Mouse (Mus musculus): ENCODE measurements around the gene Wdr26. TPM values are rescaled to one million over a fixed set of nuclear protein-coding genes. Genes with fewer than 3 reads are reported as not detected.

The Wdr26 gene
- 28.2 and 32.6 TPM in 2 replicates for polyA plus RNA-seq (2014; fragmentation: Nextera tagmentation; extraction: Ambion mirVana)

DNA sequence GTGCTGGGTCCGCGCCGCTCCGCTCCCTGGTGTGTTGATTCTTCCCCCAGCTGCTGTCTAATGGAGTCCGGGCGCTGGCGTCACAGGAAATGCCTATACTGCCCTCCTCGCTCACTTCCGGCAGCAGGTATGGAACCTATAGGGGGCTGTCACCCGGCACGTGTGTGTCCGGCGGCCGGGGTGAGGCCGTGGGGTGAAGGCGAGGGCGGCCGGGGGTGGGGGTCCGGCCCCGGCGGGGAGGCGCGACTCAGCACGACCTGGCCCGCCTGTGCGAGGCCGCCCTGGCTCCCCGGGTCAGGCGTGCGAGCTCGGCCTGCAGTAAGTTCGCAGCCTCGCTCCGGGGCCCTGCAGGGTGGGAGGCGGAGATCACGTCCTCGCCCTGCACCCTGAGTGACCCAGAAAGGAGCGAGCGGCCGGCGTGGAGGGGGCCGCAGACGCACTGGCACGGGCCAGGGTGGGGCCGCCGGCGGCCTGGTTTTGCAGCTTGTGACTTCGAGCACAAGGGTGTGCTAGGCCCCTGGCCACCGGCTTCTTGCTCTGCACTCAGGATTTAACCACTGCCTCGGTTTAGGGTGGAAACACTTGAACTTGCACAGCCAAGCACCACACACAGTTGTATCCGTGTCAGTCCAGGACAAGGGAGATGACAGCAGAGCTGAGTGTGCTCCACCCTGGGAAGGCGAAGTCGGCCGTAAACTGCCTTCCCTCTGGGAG lies at the start of gene Wdr26:
Wdr26 (minus strand) TSS at position 82 of the 714 bp plus-strand sequence.
- Histone ChIP-seq H3K27me3 (ENCODE audit: control insufficient read depth, insufficient read depth, low read length) (no peaks in the 10 kb centered on the region), H3K4me2 (ENCODE audit: low read depth, low read length) (peak within 1 kb of the TSS; percentile 83), H3K4me1 (ENCODE audit: control insufficient read depth, insufficient read depth, low read length) (no peaks in the 10 kb centered on the region; the same call in 1 of the 2 replicates), H3K36me3 (replicated peaks; ENCODE audit: control insufficient read depth, insufficient read depth, low read depth, low read length) (no peaks in the 10 kb centered on the region), H3K9ac (replicated peaks; ENCODE audit: low read length) (peak within 1 kb of the TSS; percentile 96), H3K27ac (replicated peaks; ENCODE audit: low read depth, low read length) (peak within 1 kb of the TSS; percentile 86), H3K4me3 (ENCODE audit: low read depth, low read length) (peak within 1 kb of the TSS; percentile 72), H3K9me3 (replicated peaks; ENCODE audit: control insufficient read depth, low read length) (no peaks in the 10 kb centered on the region)
- ATAC-seq (replicated peaks; ENCODE audit: insufficient number of reproducible peaks, low FRiP score, low TSS enrichment, low read depth), result peak; percentile 94
- DNase-seq (ENCODE audit: low spot score), result peak; percentile 91
- WGBS, result 1% methylated on average over 45 of the region's 54 CpGs

DNA sequence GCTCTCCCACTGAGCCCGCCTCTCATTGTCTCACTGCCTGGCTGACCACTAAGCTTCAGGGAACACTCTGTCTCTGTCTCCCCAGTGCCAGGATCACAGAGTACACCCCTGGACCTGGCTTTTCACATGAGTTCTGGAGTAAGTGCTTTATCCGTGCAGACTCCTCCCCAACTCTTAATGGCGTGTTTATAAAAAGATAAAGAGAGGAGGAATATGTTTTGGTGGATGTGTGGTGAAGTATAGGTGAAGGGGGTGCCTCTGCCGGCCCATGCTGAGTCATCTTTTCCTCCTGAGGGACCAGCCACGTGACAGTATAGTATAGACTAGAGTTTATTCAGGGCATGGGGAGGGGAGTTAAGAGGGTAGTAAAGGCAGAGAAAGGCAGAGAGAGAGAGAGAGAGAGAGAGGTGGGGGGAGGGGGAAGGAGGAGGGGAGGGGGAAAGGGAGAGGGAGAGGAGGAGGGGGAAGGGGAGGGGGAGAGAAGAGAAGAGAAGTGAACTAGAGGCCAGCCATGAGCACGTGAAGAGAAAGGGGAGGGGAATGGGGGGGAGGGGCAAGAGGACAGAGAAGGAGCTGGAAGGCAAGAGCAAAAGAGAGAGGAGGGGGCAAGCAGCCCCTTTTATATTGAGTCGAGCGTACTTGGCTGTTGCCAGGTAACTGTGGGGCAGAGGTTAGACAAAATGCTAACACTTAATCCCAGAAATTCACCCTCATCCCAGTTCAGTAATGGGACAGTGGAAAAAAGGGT lies 49.3 kb upstream of the Wdr26 start:
- Histone ChIP-seq H3K4me2 (ENCODE audit: low read depth, low read length) (no peak overlapping the region), H3K9ac (replicated peaks; ENCODE audit: low read length) (no peak overlapping the region), H3K4me3 (ENCODE audit: low read depth, low read length) (no peak overlapping the region), H3K9me3 (replicated peaks; ENCODE audit: control insufficient read depth, low read length) (no peaks in the 10 kb centered on the region), H3K36me3 (replicated peaks; ENCODE audit: control insufficient read depth, insufficient read depth, low read depth, low read length) (no peaks in the 10 kb centered on the region), H3K27ac (replicated peaks; ENCODE audit: low read depth, low read length) (no peak overlapping the region), H3K27me3 (ENCODE audit: control insufficient read depth, insufficient read depth, low read length) (no peaks in the 10 kb centered on the region), H3K4me1 (ENCODE audit: control insufficient read depth, insufficient read depth, low read length) (peaks cover 6% of the 10 kb centered on the region; the same call in 1 of the 2 replicates)
- DNase-seq (ENCODE audit: low spot score), result no peak
- 48% methylated on average over 8 of the region's 8 CpGs for WGBS
- no peak for ATAC-seq (replicated peaks; ENCODE audit: insufficient number of reproducible peaks, low FRiP score, low TSS enrichment, low read depth)

DNA sequence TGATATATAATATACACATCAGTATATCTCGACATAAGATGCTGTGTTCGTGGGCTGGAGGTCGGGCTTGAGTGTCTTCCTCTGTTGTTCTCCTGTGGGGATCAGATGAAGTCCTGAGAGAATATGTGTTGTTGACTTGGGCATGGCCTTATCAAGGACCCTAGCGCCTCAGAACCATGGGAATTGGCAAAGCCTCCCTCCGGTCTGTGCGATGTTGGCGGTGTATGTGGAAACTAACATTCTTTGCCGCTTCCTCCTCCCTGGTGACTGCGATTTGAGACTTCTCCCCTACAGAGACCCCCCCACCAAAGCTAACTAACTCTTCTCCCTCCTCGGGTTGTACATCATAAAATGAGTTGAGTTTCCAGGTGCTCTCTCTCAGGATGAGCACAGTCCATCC lies 48.6 kb upstream of the Wdr26 start:
- Histone ChIP-seq H3K9me3 (replicated peaks; ENCODE audit: control insufficient read depth, low read length) (no peaks in the 10 kb centered on the region), H3K9ac (replicated peaks; ENCODE audit: low read length) (no peak overlapping the region), H3K4me1 (ENCODE audit: control insufficient read depth, insufficient read depth, low read length) (peaks cover 6% of the 10 kb centered on the region; the same call in 1 of the 2 replicates), H3K27me3 (ENCODE audit: control insufficient read depth, insufficient read depth, low read length) (no peaks in the 10 kb centered on the region), H3K27ac (replicated peaks; ENCODE audit: low read depth, low read length) (no peak overlapping the region), H3K36me3 (replicated peaks; ENCODE audit: control insufficient read depth, insufficient read depth, low read depth, low read length) (no peaks in the 10 kb centered on the region), H3K4me2 (ENCODE audit: low read depth, low read length) (no peak overlapping the region), H3K4me3 (ENCODE audit: low read depth, low read length) (no peak overlapping the region)
- DNase-seq (ENCODE audit: low spot score) (no peak), ATAC-seq (replicated peaks; ENCODE audit: insufficient number of reproducible peaks, low FRiP score, low TSS enrichment, low read depth) (no peak)
- 95% methylated on average over 10 of the region's 10 CpGs for WGBS

DNA sequence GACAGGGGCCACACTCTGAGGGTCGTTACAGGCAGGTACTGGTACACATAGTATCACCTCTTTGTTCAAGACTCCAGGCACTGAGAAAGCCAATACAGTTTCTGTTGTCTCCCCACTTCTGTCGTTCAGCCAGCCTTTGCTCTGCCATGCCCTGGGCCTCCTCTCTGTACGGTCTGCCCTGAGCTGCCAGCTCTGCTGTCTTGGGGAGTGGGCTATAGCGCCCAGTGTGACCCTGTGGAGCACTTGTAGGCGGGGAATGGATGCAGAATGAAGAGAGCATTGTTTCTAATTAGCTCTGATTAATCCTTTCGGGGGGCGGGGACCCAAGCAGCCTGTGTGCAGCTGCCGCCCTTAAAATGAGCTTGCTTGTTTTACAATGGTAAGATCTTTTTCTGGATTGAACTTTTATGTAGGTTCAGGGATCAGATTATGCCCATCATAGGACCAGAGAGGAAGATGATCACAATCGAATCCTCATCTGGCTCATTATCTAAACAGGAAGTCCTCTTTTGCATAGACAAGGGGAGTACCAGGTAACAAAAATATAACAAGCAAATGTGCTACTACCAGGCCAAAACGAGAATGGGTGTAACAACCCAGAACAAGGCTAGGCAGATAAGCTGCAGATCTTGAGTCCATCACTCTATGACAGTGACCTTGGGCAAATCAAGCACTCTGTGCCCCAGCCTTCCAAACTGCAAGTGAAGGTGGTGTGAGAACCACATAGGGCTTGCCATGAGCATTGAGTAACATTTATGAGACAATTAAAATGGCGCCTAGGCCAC lies 48.0 kb upstream of the Wdr26 start:
- H3K4me2 ChIP-seq (ENCODE audit: low read depth, low read length), result no peak overlapping the region
- DNase-seq (ENCODE audit: low spot score) (no peak), ATAC-seq (replicated peaks; ENCODE audit: insufficient number of reproducible peaks, low FRiP score, low TSS enrichment, low read depth) (no peak)
- no peaks in the 10 kb centered on the region for H3K9me3 ChIP-seq (replicated peaks; ENCODE audit: control insufficient read depth, low read length)
- no peak overlapping the region for H3K4me3 ChIP-seq (ENCODE audit: low read depth, low read length)
- no peaks in the 10 kb centered on the region for H3K27me3 ChIP-seq (ENCODE audit: control insufficient read depth, insufficient read depth, low read length)
- 63% methylated on average over 11 of the region's 11 CpGs for WGBS
- peaks cover 6% of the 10 kb centered on the region; the same call in 1 of the 2 replicates for H3K4me1 ChIP-seq (ENCODE audit: control insufficient read depth, insufficient read depth, low read length)
- no peaks in the 10 kb centered on the region for H3K36me3 ChIP-seq (replicated peaks; ENCODE audit: control insufficient read depth, insufficient read depth, low read depth, low read length)
- H3K9ac ChIP-seq (replicated peaks; ENCODE audit: low read length), result no peak overlapping the region
- no peak overlapping the region for H3K27ac ChIP-seq (replicated peaks; ENCODE audit: low read depth, low read length)

DNA sequence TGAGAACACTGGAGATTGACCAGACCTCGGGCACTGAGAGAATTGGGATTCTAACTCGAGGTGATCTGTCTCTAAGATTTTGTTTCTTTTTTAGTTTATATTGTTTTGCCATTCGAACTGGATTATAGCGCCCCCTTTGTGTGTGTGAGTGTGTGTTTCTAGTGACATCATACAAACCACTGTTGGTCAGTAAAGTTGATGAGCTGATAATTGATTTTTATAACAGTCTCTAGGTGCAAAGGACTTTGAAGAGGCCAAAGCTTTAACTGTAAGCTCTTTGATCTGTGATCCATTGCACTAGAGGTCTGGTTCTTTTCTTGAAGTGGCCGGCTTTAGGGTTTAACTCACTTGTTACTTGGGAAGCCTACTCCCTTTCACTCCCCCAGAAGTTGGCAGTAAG lies 47.3 kb upstream of the Wdr26 start:
- 74% methylated on average over 5 of the region's 5 CpGs for WGBS
- no peak for DNase-seq (ENCODE audit: low spot score)
- H3K4me1 ChIP-seq (ENCODE audit: control insufficient read depth, insufficient read depth, low read length), result peaks cover 6% of the 10 kb centered on the region; the same call in 1 of the 2 replicates
- H3K9me3 ChIP-seq (replicated peaks; ENCODE audit: control insufficient read depth, low read length), result no peaks in the 10 kb centered on the region
- no peak overlapping the region for H3K9ac ChIP-seq (replicated peaks; ENCODE audit: low read length)
- H3K27me3 ChIP-seq (ENCODE audit: control insufficient read depth, insufficient read depth, low read length), result no peaks in the 10 kb centered on the region
- H3K4me2 ChIP-seq (ENCODE audit: low read depth, low read length), result no peak overlapping the region
- no peak overlapping the region for H3K27ac ChIP-seq (replicated peaks; ENCODE audit: low read depth, low read length)
- H3K36me3 ChIP-seq (replicated peaks; ENCODE audit: control insufficient read depth, insufficient read depth, low read depth, low read length), result no peaks in the 10 kb centered on the region
- H3K4me3 ChIP-seq (ENCODE audit: low read depth, low read length), result no peak overlapping the region
- ATAC-seq (replicated peaks; ENCODE audit: insufficient number of reproducible peaks, low FRiP score, low TSS enrichment, low read depth), result no peak

DNA sequence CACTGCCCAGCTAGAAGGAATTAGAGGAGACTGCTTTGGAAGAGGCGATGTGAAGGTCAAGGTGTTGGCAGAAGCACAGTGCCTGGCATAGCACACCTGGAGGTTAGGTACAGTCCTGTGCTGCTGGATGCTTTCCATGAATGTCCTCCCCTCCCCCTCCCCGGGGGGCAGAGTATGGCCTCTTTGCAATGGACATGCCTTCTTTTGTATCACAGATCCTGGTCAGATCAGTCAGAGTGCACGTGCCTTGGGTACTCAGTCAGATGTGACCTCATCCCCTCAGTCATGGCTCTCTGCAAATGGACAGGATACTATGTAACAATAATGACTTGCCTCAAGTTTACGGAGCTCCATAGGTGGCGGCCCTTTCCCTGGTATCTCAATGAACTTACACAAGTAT lies 46.8 kb upstream of the Wdr26 start:
- 84% methylated on average over 5 of the region's 5 CpGs for WGBS
- H3K4me3 ChIP-seq (ENCODE audit: low read depth, low read length), result no peak overlapping the region
- no peak overlapping the region for H3K27ac ChIP-seq (replicated peaks; ENCODE audit: low read depth, low read length)
- ATAC-seq (replicated peaks; ENCODE audit: insufficient number of reproducible peaks, low FRiP score, low TSS enrichment, low read depth), result no peak
- H3K27me3 ChIP-seq (ENCODE audit: control insufficient read depth, insufficient read depth, low read length), result no peaks in the 10 kb centered on the region
- no peak overlapping the region for H3K4me2 ChIP-seq (ENCODE audit: low read depth, low read length)
- H3K9me3 ChIP-seq (replicated peaks; ENCODE audit: control insufficient read depth, low read length), result no peaks in the 10 kb centered on the region
- H3K36me3 ChIP-seq (replicated peaks; ENCODE audit: control insufficient read depth, insufficient read depth, low read depth, low read length), result no peaks in the 10 kb centered on the region
- peaks cover 6% of the 10 kb centered on the region; the same call in 1 of the 2 replicates for H3K4me1 ChIP-seq (ENCODE audit: control insufficient read depth, insufficient read depth, low read length)
- no peak overlapping the region for H3K9ac ChIP-seq (replicated peaks; ENCODE audit: low read length)
- DNase-seq (ENCODE audit: low spot score), result no peak

DNA sequence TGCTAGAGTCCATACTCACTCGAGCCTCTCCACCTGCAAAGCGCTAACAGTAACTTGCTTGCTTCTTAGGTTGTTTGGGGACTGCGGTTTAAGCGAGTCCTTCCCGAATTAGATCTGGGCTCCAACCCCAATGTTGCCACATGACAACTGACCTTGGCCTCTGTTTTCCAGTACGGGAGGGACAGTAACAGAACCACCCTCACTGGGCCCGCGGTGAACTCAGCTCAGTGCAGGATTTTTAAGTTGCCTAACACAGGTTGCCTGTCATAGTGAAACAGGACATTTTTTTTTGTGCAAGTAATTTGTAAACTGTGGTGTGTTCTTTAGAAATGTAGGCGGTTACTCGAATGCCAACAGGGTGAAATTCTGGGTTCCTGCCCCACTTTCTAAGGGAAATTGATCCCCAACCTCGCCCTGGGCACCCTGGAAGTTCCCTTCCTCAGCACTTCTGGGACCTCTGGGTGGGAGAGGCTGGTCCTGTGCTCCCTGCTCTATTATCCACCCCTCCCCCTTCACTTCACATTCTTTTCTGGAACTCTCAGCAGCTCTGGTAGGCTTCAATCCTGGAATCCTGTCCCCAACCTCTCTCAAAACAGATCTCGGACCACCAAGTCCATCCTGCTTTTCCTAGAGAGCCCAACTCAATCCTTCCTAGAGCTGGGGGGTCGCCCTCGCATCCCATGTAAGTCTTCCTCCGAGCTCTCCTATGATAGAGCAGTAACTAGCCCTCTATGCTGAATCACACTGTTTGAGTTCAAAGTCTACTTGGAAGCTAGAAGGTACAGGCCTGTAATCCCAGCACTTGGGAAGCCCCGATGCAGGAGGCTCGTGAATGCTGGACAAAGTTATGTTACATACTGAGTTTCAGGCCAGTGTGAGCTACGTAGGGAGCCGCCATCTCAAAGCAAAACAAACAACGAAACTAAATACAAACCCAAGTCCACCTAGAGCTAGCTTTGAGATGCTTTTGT lies 46.1 kb upstream of the Wdr26 start:
- H3K36me3 ChIP-seq (replicated peaks; ENCODE audit: control insufficient read depth, insufficient read depth, low read depth, low read length), result no peaks in the 10 kb centered on the region
- no peaks in the 10 kb centered on the region for H3K27me3 ChIP-seq (ENCODE audit: control insufficient read depth, insufficient read depth, low read length)
- H3K4me3 ChIP-seq (ENCODE audit: low read depth, low read length), result no peak overlapping the region
- WGBS, result 73% methylated on average over 20 of the region's 20 CpGs
- H3K9ac ChIP-seq (replicated peaks; ENCODE audit: low read length), result no peak overlapping the region
- peaks cover 6% of the 10 kb centered on the region; the same call in 1 of the 2 replicates for H3K4me1 ChIP-seq (ENCODE audit: control insufficient read depth, insufficient read depth, low read length)
- H3K4me2 ChIP-seq (ENCODE audit: low read depth, low read length), result no peak overlapping the region
- DNase-seq (ENCODE audit: low spot score) (no peak), ATAC-seq (replicated peaks; ENCODE audit: insufficient number of reproducible peaks, low FRiP score, low TSS enrichment, low read depth) (no peak)
- no peaks in the 10 kb centered on the region for H3K9me3 ChIP-seq (replicated peaks; ENCODE audit: control insufficient read depth, low read length)
- H3K27ac ChIP-seq (replicated peaks; ENCODE audit: low read depth, low read length), result no peak overlapping the region
